Mouse (Mus musculus): ENCODE data around the gene 1700003E16Rik. TPM values are rescaled to one million over a fixed set of nuclear protein-coding genes. Genes with fewer than 3 reads are reported as not detected.
"Not testable (repeated sequence)": the region's sequence is repeated elsewhere in the genome, so short reads cannot be mapped to it uniquely, and the experiment has no call there.

The 1700003E16Rik gene
- polyA plus RNA-seq, 1 experiment from 2014 or later, result 1.0 TPM

DNA sequence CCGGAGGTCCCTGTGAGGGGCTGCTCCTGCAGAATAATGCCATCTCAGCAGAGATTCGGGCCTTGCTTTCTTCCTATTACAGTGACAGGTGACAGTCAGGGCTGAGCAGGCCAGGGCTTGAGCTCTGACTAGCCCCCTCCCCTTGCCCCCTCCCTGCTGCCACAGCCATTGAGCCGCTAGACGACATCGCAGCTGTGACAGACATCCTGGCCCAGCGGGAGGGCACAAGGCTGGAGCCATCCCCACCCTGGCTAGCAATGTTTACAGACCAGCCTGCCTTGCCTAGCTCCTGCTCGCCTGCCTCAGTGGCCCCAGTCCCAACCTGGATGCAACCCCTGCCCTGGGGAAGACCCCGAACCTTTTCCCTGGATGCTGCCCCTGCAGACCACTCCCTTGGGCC is 4.5 kb upstream of the 1700003E16Rik start:
- Histone ChIP-seq H3K4me3 (ENCODE audit: low read depth, low read length) (no peak overlapping the region), H3K9ac (ENCODE audit: low read depth, low read length) (no peak overlapping the region), H3K36me3 (ENCODE audit: control insufficient read depth, insufficient read depth) (peaks cover 56% of the 10 kb centered on the region), H3K4me1 (replicated peaks; ENCODE audit: control insufficient read depth, insufficient read depth, low read length) (peaks cover 6% of the 10 kb centered on the region), H3K27me3 (replicated peaks; ENCODE audit: control insufficient read depth, insufficient read depth, low read length) (no peaks in the 10 kb centered on the region), H3K9me3 (ENCODE audit: control insufficient read depth) (no peaks in the 10 kb centered on the region), H3K4me2 (replicated peaks; ENCODE audit: low read depth) (no peak overlapping the region), H3K27ac (ENCODE audit: low read depth, low read length) (no peak overlapping the region)
- TF ChIP-seq CTCF (IDR thresholded peaks at IDR 0.05; ENCODE audit: low read depth), result no peak
- 60% methylated on average over 8 of the region's 8 CpGs for WGBS
- no peak for ATAC-seq

- ATAC-seq, result no peak
Observed at GRCm38 (mm10) chr6:83153038-83153437, 3.2 kb upstream of the 1700003E16Rik start.

GRCm38 (mm10) chr6:83153485-83153884 is 2.7 kb upstream of the 1700003E16Rik start:
- ATAC-seq, result peak; percentile 49
- peaks cover 40% of the 10 kb centered on the region for H3K36me3 ChIP-seq (ENCODE audit: control insufficient read depth, insufficient read depth)
- no peak overlapping the region; the same call in 1 of the 2 replicates for H3K27ac ChIP-seq (ENCODE audit: low read depth, low read length)
- 64% methylated on average over 5 of the region's 5 CpGs for WGBS
- no peak overlapping the region for H3K4me3 ChIP-seq (ENCODE audit: low read depth, low read length)
- H3K27me3 ChIP-seq (replicated peaks; ENCODE audit: control insufficient read depth, insufficient read depth, low read length), result no peaks in the 10 kb centered on the region
- H3K9me3 ChIP-seq (ENCODE audit: control insufficient read depth), result no peaks in the 10 kb centered on the region
- no peak overlapping the region for H3K4me2 ChIP-seq (replicated peaks; ENCODE audit: low read depth)
- 0 out of 2 replicates have a peak overlapping the region, but pooled peaks have one; percentile 1 for H3K9ac ChIP-seq (ENCODE audit: low read depth, low read length)
- TF ChIP-seq CTCF (IDR thresholded peaks at IDR 0.05; ENCODE audit: low read depth), result no peak
- peaks cover 6% of the 10 kb centered on the region for H3K4me1 ChIP-seq (replicated peaks; ENCODE audit: control insufficient read depth, insufficient read depth, low read length)

More at GRCm38 (mm10) chr6:83153038-83153437, 3.2 kb upstream of the 1700003E16Rik start:
- Histone ChIP-seq H3K4me2 (replicated peaks; ENCODE audit: low read depth) (no peak overlapping the region), H3K36me3 (ENCODE audit: control insufficient read depth, insufficient read depth) (peaks cover 44% of the 10 kb centered on the region), H3K27ac (ENCODE audit: low read depth, low read length) (no peak overlapping the region; the same call in 1 of the 2 replicates), H3K27me3 (replicated peaks; ENCODE audit: control insufficient read depth, insufficient read depth, low read length) (no peaks in the 10 kb centered on the region), H3K4me3 (ENCODE audit: low read depth, low read length) (no peak overlapping the region), H3K4me1 (replicated peaks; ENCODE audit: control insufficient read depth, insufficient read depth, low read length) (peaks cover 6% of the 10 kb centered on the region), H3K9me3 (ENCODE audit: control insufficient read depth) (no peaks in the 10 kb centered on the region), H3K9ac (ENCODE audit: low read depth, low read length) (no peak overlapping the region)
- no peak for TF ChIP-seq CTCF (IDR thresholded peaks at IDR 0.05; ENCODE audit: low read depth)
- whole genome bisulfite sequencing, result 80% methylated on average over 12 of the region's 12 CpGs

DNA sequence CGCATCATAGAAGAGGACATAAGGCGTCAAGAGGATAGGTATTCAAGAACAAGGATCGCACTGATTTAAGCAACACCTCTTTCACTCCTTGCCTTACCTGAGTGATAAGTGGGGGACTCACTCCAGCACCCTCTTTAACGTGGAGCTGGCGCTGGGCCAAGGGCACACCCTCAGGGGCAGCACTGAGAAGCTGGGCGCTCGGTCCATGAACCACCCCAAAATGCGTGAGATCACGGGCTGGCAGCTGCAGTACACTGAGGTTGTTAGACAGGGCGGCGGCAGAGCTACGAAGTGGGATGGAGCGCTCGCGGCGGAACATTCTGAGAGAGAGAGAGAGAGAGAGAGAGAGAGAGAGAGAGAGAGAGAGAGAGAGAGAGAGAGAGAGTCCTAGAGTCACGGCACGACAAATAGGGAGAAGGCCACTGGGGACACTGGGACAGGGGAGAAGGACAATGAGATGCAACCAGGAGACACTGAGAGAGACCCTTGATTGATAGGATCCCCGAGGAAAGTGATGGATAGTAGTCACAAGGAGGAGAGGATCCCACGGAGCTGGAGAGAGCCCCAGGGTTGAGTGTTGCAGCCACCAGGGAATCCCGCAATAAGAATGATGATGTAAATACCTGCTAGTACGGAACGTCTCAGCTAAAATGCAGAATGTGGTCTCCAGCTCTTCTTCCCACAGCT is 509 bp upstream of the 1700003E16Rik start:
- Histone ChIP-seq H3K4me1 (replicated peaks; ENCODE audit: control insufficient read depth, insufficient read depth, low read length) (peaks cover 6% of the 10 kb centered on the region), H3K27ac (ENCODE audit: low read depth, low read length) (no peak overlapping the region), H3K27me3 (replicated peaks; ENCODE audit: control insufficient read depth, insufficient read depth, low read length) (0 out of 2 replicates have a peak, but pooled peaks cover under 1% of the 10 kb centered on the region), H3K36me3 (ENCODE audit: control insufficient read depth, insufficient read depth) (peaks cover 19% of the 10 kb centered on the region), H3K4me3 (ENCODE audit: low read depth, low read length) (peak overlapping the region; percentile 47), H3K9me3 (ENCODE audit: control insufficient read depth) (no peaks in the 10 kb centered on the region), H3K4me2 (replicated peaks; ENCODE audit: low read depth) (peak overlapping the region; percentile 88), H3K9ac (ENCODE audit: low read depth, low read length) (no peak overlapping the region)
- TF ChIP-seq CTCF (IDR thresholded peaks at IDR 0.05; ENCODE audit: low read depth), result no peak
- ATAC-seq, result no peak
- WGBS, result 9% methylated on average over 23 of the region's 23 CpGs

DNA sequence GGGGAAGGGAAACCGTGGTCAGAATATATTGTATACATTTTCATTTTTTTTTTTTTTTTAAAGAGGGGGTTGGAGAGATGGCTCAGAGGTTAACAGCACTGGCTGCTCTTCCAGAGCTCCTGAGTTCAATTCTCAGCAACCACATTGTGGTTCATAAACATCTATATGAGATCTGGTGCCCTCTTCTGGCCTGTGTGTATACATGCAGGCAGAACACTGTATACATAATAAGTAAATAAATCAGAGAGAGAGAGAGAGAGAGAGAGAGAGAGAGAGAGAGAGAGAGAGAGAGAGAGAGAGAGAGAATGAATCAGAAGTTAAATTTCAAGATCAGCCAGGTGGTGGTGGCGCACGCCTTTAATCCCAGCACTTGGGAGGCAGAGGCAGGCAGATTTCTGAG is 3.3 kb downstream of the 1700003E16Rik start:
- not testable (repeated sequence) for ATAC-seq
- 25% methylated on average over 3 of the region's 3 CpGs for WGBS

GRCm38 (mm10) chr6:83161442-83161841 is 5.2 kb downstream of the 1700003E16Rik start:
- Histone ChIP-seq H3K4me2 (replicated peaks; ENCODE audit: low read depth) (peak overlapping the region; percentile 88), H3K9ac (ENCODE audit: low read depth, low read length) (peak overlapping the region; percentile 45; the same call in 1 of the 2 replicates), H3K36me3 (ENCODE audit: control insufficient read depth, insufficient read depth) (no peaks in the 10 kb centered on the region), H3K4me3 (ENCODE audit: low read depth, low read length) (peak overlapping the region; percentile 52), H3K27ac (ENCODE audit: low read depth, low read length) (no peak overlapping the region), H3K9me3 (ENCODE audit: control insufficient read depth) (no peaks in the 10 kb centered on the region), H3K27me3 (replicated peaks; ENCODE audit: control insufficient read depth, insufficient read depth, low read length) (peaks cover 13% of the 10 kb centered on the region; the same call in 1 of the 2 replicates), H3K4me1 (replicated peaks; ENCODE audit: control insufficient read depth, insufficient read depth, low read length) (0 out of 2 replicates have a peak, but pooled peaks cover 12% of the 10 kb centered on the region)
- WGBS, result 22% methylated on average over 19 of the region's 19 CpGs
- no peak for ATAC-seq
- no peak for TF ChIP-seq CTCF (IDR thresholded peaks at IDR 0.05; ENCODE audit: low read depth)

More for the DNA sequence above, 3.3 kb downstream of the 1700003E16Rik start:
- not testable (repeated sequence) for H3K9me3 ChIP-seq (ENCODE audit: control insufficient read depth); H3K4me2 ChIP-seq (replicated peaks; ENCODE audit: low read depth); H3K9ac ChIP-seq (ENCODE audit: low read depth, low read length); H3K36me3 ChIP-seq (ENCODE audit: control insufficient read depth, insufficient read depth); H3K4me3 ChIP-seq (ENCODE audit: low read depth, low read length); H3K27ac ChIP-seq (ENCODE audit: low read depth, low read length)
- Histone ChIP-seq H3K27me3 (replicated peaks; ENCODE audit: control insufficient read depth, insufficient read depth, low read length) (peaks cover 13% of the 10 kb centered on the region; the same call in 1 of the 2 replicates), H3K4me1 (replicated peaks; ENCODE audit: control insufficient read depth, insufficient read depth, low read length) (peaks cover 17% of the 10 kb centered on the region)
- peak; percentile 76 for TF ChIP-seq CTCF (IDR thresholded peaks at IDR 0.05; ENCODE audit: low read depth)

Measured in intestine, postnatal 0 days (tissue).